In genomic region chr10:79855558-79856184, GRCm38 (mm10) we compare ENCODE assay signal across 9 mouse cellular contexts. TPM values are rescaled to one million over a fixed set of nuclear protein-coding genes. Genes with fewer than 3 reads are reported as not detected.
DNase-seq lines count a peak whose midpoint lies in the region; ATAC-seq and TF ChIP-seq lines count a peak whose summit lies in the region.
"Had no signal": no experiment of that assay in that cellular context is flagged by ENCODE, and none has a peak within 500 bp of the region (broad histone marks: within the 10 kb centered on the region; RNA-seq: fewer than 3 reads in every experiment).

No protein-coding gene starts in this region.

- peak overlapping the region; percentile 93 for H3K9ac ChIP-seq in ES-Bruce4 (ENCODE audit: low read depth, poor library complexity, severe bottlenecking)
- peak overlapping the region; percentile 99 for H3K9ac ChIP-seq in embryonic facial prominence, embryonic 14.5 days (ENCODE audit: low read depth, low read length)
- H3K9ac ChIP-seq in intestine, postnatal 0 days (ENCODE audit: low read depth, low read length): peak overlapping the region; percentile 96
- H3K9ac ChIP-seq in lung, embryonic 14.5 days: peak overlapping the region; percentile 99

- peaks cover 41% of the 10 kb centered on the region for H3K36me3 ChIP-seq in ES-Bruce4 (ENCODE audit: control insufficient read depth, insufficient read depth, low read length, poor library complexity, severe bottlenecking)
- H3K36me3 ChIP-seq in embryonic facial prominence, embryonic 14.5 days (ENCODE audit: control insufficient read depth, insufficient read depth, low read length): peaks cover 46% of the 10 kb centered on the region
- H3K36me3 ChIP-seq in intestine, postnatal 0 days (ENCODE audit: control insufficient read depth, insufficient read depth): peaks cover 35% of the 10 kb centered on the region
- peaks cover 53% of the 10 kb centered on the region for H3K36me3 ChIP-seq in lung, embryonic 14.5 days (ENCODE audit: insufficient read depth)

- peak; percentile 64 for DNase-seq in adrenal gland, adult 2 months
- DNase-seq in adrenal gland, postnatal 4 days (ENCODE audit: low spot score in 2 of 2): no peak
- DNase-seq in embryonic facial prominence, embryonic 14.5 days (ENCODE audit: low spot score): peak; percentile 59
- DNase-seq in lung, embryonic 14.5 days: peak; percentile 64
- peak; percentile 57 for DNase-seq in thymus, postnatal 4 days
- DNase-seq in ovary, adult 18-20 months (ENCODE audit: low spot score): no peak

- TF ChIP-seq POLR2A in ES-Bruce4 (IDR thresholded peaks at IDR 0.05; ENCODE audit: insufficient read depth, low read length): no peak

- peaks cover 5% of the 10 kb centered on the region for H3K4me1 ChIP-seq in ES-Bruce4 (ENCODE audit: control insufficient read depth, insufficient read depth, low read length)
- H3K4me1 ChIP-seq in embryonic facial prominence, embryonic 14.5 days (ENCODE audit: control insufficient read depth, insufficient read depth, low read length): peaks cover 48% of the 10 kb centered on the region
- peaks cover 22% of the 10 kb centered on the region for H3K4me1 ChIP-seq in intestine, postnatal 0 days (replicated peaks; ENCODE audit: control insufficient read depth, insufficient read depth, low read length)
- peaks cover 39% of the 10 kb centered on the region for H3K4me1 ChIP-seq in lung, embryonic 14.5 days (ENCODE audit: insufficient read depth)

- no peak for TF ChIP-seq EP300 in ES-Bruce4 (IDR thresholded peaks at IDR 0.05; ENCODE audit: insufficient read depth, low read depth, low read length)

- no peaks in the 10 kb centered on the region for H3K9me3 ChIP-seq in ES-Bruce4 (replicated peaks; ENCODE audit: control insufficient read depth, insufficient read depth, low read length, poor library complexity, severe bottlenecking)
- no peaks in the 10 kb centered on the region for H3K9me3 ChIP-seq in embryonic facial prominence, embryonic 14.5 days (ENCODE audit: control insufficient read depth, low read length)
- H3K9me3 ChIP-seq in intestine, postnatal 0 days (ENCODE audit: control insufficient read depth): no peaks in the 10 kb centered on the region
- no peaks in the 10 kb centered on the region for H3K9me3 ChIP-seq in lung, embryonic 14.5 days (ENCODE audit: low read depth, low read length)

- no peaks in the 10 kb centered on the region for H3K27me3 ChIP-seq in ES-Bruce4 (ENCODE audit: control insufficient read depth, insufficient read depth, low read length, poor library complexity, severe bottlenecking)
- no peaks in the 10 kb centered on the region for H3K27me3 ChIP-seq in embryonic facial prominence, embryonic 14.5 days (replicated peaks; ENCODE audit: control insufficient read depth, insufficient read depth, low read length)
- no peaks in the 10 kb centered on the region for H3K27me3 ChIP-seq in intestine, postnatal 0 days (replicated peaks; ENCODE audit: control insufficient read depth, insufficient read depth, low read length)
- no peaks in the 10 kb centered on the region for H3K27me3 ChIP-seq in lung, embryonic 14.5 days (ENCODE audit: insufficient read depth, low read length)

- peak overlapping the region; percentile 99 for H3K4me2 ChIP-seq in embryonic facial prominence, embryonic 14.5 days (ENCODE audit: low read depth, low read length)
- peak overlapping the region; percentile 90 for H3K4me2 ChIP-seq in intestine, postnatal 0 days (replicated peaks; ENCODE audit: low read depth)
- H3K4me2 ChIP-seq in lung, embryonic 14.5 days: peak overlapping the region; percentile 96

- 2% methylated on average over 8 of the region's 10 CpGs for WGBS in embryonic facial prominence, embryonic 14.5 days
- 1% methylated on average over 10 of the region's 10 CpGs for WGBS in intestine, postnatal 0 days
- WGBS in lung, embryonic 14.5 days: under 1% methylated on average over 10 of the region's 10 CpGs

- H3K27ac ChIP-seq in ES-Bruce4 (ENCODE audit: insufficient read depth, low read length): peak overlapping the region; percentile 89
- peak overlapping the region; percentile 100 for H3K27ac ChIP-seq in embryonic facial prominence, embryonic 14.5 days (replicated peaks; ENCODE audit: low read depth, low read length)
- H3K27ac ChIP-seq in intestine, postnatal 0 days (ENCODE audit: low read depth, low read length): peak overlapping the region; percentile 100
- H3K27ac ChIP-seq in lung, embryonic 14.5 days (ENCODE audit: low read depth): peak overlapping the region; percentile 100

- H3K4me3 ChIP-seq in ES-Bruce4 (ENCODE audit: low read depth, low read length): peak overlapping the region; percentile 80
- peak overlapping the region; percentile 96 for H3K4me3 ChIP-seq in embryonic facial prominence, embryonic 14.5 days (ENCODE audit: low read depth, low read length)
- peak overlapping the region; percentile 88 for H3K4me3 ChIP-seq in intestine, postnatal 0 days (ENCODE audit: low read depth, low read length)
- peak overlapping the region; percentile 99 for H3K4me3 ChIP-seq in lung, embryonic 14.5 days (ENCODE audit: low read depth, low read length)

- ATAC-seq in embryonic facial prominence, embryonic 14.5 days (ENCODE audit: low read depth): no peak
- peak; percentile 57 for ATAC-seq in intestine, postnatal 0 days
- ATAC-seq in lung, embryonic 14.5 days (ENCODE audit: insufficient read depth): no peak

- TF ChIP-seq CTCF in ES-Bruce4 (IDR thresholded peaks at IDR 0.05; ENCODE audit: low read depth, low read length): no peak
- TF ChIP-seq CTCF in intestine, postnatal 0 days (IDR thresholded peaks at IDR 0.05; ENCODE audit: low read depth): no peak
- TF ChIP-seq CTCF in lung, embryonic 14.5 days (IDR thresholded peaks at IDR 0.05; ENCODE audit: low read depth): no peak

RNA-seq across cellular contexts. Expression of gene Ptbp1, which starts 1.4 kb away (rescaled TPM):
- 100 to 1,000 TPM; 217 to 332 TPM for total RNA-seq in adrenal gland, adult 2 months (2021)
- polyA plus RNA-seq in adrenal gland, adult 2 months (2012; rRNA removed): 175 and 259 TPM in 2 replicates
- 100 to 1,000 TPM; 344 to 389 TPM for total RNA-seq in adrenal gland, postnatal 4 days (2021)
- 628 and 695 TPM in 2 replicates for polyA plus RNA-seq in ES-Bruce4 (2011; ENCODE audit: insufficient read depth, insufficient read length, low read depth, missing spikeins)
- polyA plus RNA-seq in embryonic facial prominence, embryonic 14.5 days (2014; fragmentation: Nextera tagmentation; extraction: Ambion mirVana): 198 and 254 TPM in 2 replicates
- 86.9 and 92.2 TPM in 2 replicates for polyA plus RNA-seq in intestine, postnatal 0 days (2015; fragmentation: Nextera tagmentation; extraction: Ambion mirVana)
- polyA plus RNA-seq in lung, embryonic 14.5 days (2014; fragmentation: Nextera tagmentation; extraction: Ambion mirVana): 355 and 366 TPM in 2 replicates

RNA-seq across cellular contexts. Expression of gene Prtn3, which starts 18.6 kb away (rescaled TPM):
- under 1 TPM; 0.62 to 0.63 TPM for total RNA-seq in adrenal gland, adult 2 months (2021)
- polyA plus RNA-seq in adrenal gland, adult 2 months (2012; rRNA removed): 3.4 and 4.1 TPM in 2 replicates
- total RNA-seq in adrenal gland, postnatal 4 days (2021): 1 to 10 TPM; 2.2 to 7.0 TPM
- polyA plus RNA-seq in ES-Bruce4 (2011; ENCODE audit: insufficient read depth, insufficient read length, low read depth, missing spikeins): 8.7 and 13.1 TPM in 2 replicates
- 4.1 and 6.7 TPM in 2 replicates for polyA plus RNA-seq in embryonic facial prominence, embryonic 14.5 days (2014; fragmentation: Nextera tagmentation; extraction: Ambion mirVana)
- polyA plus RNA-seq in intestine, postnatal 0 days (2015; fragmentation: Nextera tagmentation; extraction: Ambion mirVana): 1.1 TPM in 2 replicates
- 3.5 and 3.7 TPM in 2 replicates for polyA plus RNA-seq in lung, embryonic 14.5 days (2014; fragmentation: Nextera tagmentation; extraction: Ambion mirVana)
- total RNA-seq: neutrophil, adult 5-6 weeks had no signal

RNA-seq across cellular contexts. Expression of gene Plppr3, which starts 18.8 kb away (rescaled TPM):
- total RNA-seq in adrenal gland, adult 2 months (2021): 1 to 10 TPM; 1.2 to 2.2 TPM
- polyA plus RNA-seq in adrenal gland, adult 2 months (2012; rRNA removed): 4.2 and 4.6 TPM in 2 replicates
- total RNA-seq in adrenal gland, postnatal 4 days (2021): 10 to 100 TPM in 1 of 2 experiments, 1 to 10 TPM in 1; 8.6 to 14.8 TPM
- 6.4 and 8.3 TPM in 2 replicates for polyA plus RNA-seq in ES-Bruce4 (2011; ENCODE audit: insufficient read depth, insufficient read length, low read depth, missing spikeins)
- polyA plus RNA-seq in embryonic facial prominence, embryonic 14.5 days (2014; fragmentation: Nextera tagmentation; extraction: Ambion mirVana): 32.4 and 50.2 TPM in 2 replicates
- 6.2 and 7.2 TPM in 2 replicates for polyA plus RNA-seq in intestine, postnatal 0 days (2015; fragmentation: Nextera tagmentation; extraction: Ambion mirVana)
- polyA plus RNA-seq in lung, embryonic 14.5 days (2014; fragmentation: Nextera tagmentation; extraction: Ambion mirVana): 31.3 and 37.4 TPM in 2 replicates

RNA-seq across cellular contexts. Expression of gene Elane, which starts 30.4 kb away (rescaled TPM):
- under 1 TPM; 0.49 to 0.79 TPM for total RNA-seq in adrenal gland, adult 2 months (2021)
- 0.34 and 1.1 TPM in 2 replicates for polyA plus RNA-seq in adrenal gland, adult 2 months (2012; rRNA removed)
- total RNA-seq in adrenal gland, postnatal 4 days (2021): 1 to 10 TPM in 1 of 2 experiments, under 1 TPM in 1; 0.92 to 5.7 TPM
- polyA plus RNA-seq in ES-Bruce4 (2011; ENCODE audit: insufficient read depth, insufficient read length, low read depth, missing spikeins): not detected in 2 replicates
- polyA plus RNA-seq in embryonic facial prominence, embryonic 14.5 days (2014; fragmentation: Nextera tagmentation; extraction: Ambion mirVana): 0.64 and 2.0 TPM in 2 replicates
- polyA plus RNA-seq in intestine, postnatal 0 days (2015; fragmentation: Nextera tagmentation; extraction: Ambion mirVana): not detected in 2 replicates
- polyA plus RNA-seq in lung, embryonic 14.5 days (2014; fragmentation: Nextera tagmentation; extraction: Ambion mirVana): 0.18 and 0.26 TPM in 2 replicates
- total RNA-seq: neutrophil, adult 5-6 weeks had no signal

RNA-seq across cellular contexts. Expression of gene Misp, which starts 34.9 kb away (rescaled TPM):
- under 1 TPM; 0.31 to 0.32 TPM for total RNA-seq in adrenal gland, adult 2 months (2021)
- 0.03 and 0.10 TPM in 2 replicates for polyA plus RNA-seq in adrenal gland, adult 2 months (2012; rRNA removed)
- 1 to 10 TPM in 1 of 2 experiments, under 1 TPM in 1; 0.20 to 4.2 TPM for total RNA-seq in adrenal gland, postnatal 4 days (2021)
- 4.0 and 6.4 TPM in 2 replicates for polyA plus RNA-seq in ES-Bruce4 (2011; ENCODE audit: insufficient read depth, insufficient read length, low read depth, missing spikeins)
- 2.3 and 3.9 TPM in 2 replicates for polyA plus RNA-seq in embryonic facial prominence, embryonic 14.5 days (2014; fragmentation: Nextera tagmentation; extraction: Ambion mirVana)
- polyA plus RNA-seq in intestine, postnatal 0 days (2015; fragmentation: Nextera tagmentation; extraction: Ambion mirVana): 254 and 255 TPM in 2 replicates
- 5.0 and 6.1 TPM in 2 replicates for polyA plus RNA-seq in lung, embryonic 14.5 days (2014; fragmentation: Nextera tagmentation; extraction: Ambion mirVana)

Comparison
In these comparisons a context has a peak if more than half of its experiments do, and no peak if none do; other contexts are left out.
1. DNase-seq: peak in adrenal gland, adult 2 months (single experiment), embryonic facial prominence, embryonic 14.5 days (single experiment), lung, embryonic 14.5 days (single experiment) and thymus, postnatal 4 days (single experiment); none in adrenal gland, postnatal 4 days (0 of 2) and ovary, adult 18-20 months (single experiment).
2. Peak in every context shown above with its lines, with median percentiles within 50 percentile points of each other: H3K27ac ChIP-seq, H3K4me3 ChIP-seq, H3K9ac ChIP-seq and H3K4me2 ChIP-seq.